Mouse (Mus musculus) midbrain, postnatal 0 days (tissue): ENCODE results near the gene Ints13. TPM values are rescaled to one million over a fixed set of nuclear protein-coding genes. Genes with fewer than 3 reads are reported as not detected.
A peak's percentile ranks its signal among the peaks of the same experiment; 100 is the strongest.

Source experiments
- ATAC-seq: fragments of 200-750 bp; cut with Nextera tagmentation; 2 replicates; pipeline ENCODE4 v1.8.0; 2017; ENCODE audit warnings: moderate number of reproducible peaks, mild to moderate bottlenecking, moderate TSS enrichment, moderate library complexity; ENCODE audit not compliant: low FRiP score
- DNase-seq: peaks from one replicate; pipeline ENCODE4 v3.0.0-alpha.2; 2015; ENCODE audit warnings: low spot score
- H3K27ac ChIP-seq: fragments of 300-500 bp; sonication (generic); 2 replicates; pipeline ENCODE4 v1.5.1; 2014; ENCODE audit warnings: low read depth, mild to moderate bottlenecking, low read length, mixed read lengths
- H3K27me3 ChIP-seq: fragments of 300-500 bp; sonication (generic); 2 replicates; pipeline ENCODE4 v1.6.1; 2014; ENCODE audit warnings: low read length, control low read depth, mixed read lengths; ENCODE audit not compliant: insufficient read depth
- H3K36me3 ChIP-seq: fragments of 300-500 bp; sonication (generic); 2 replicates; pipeline ENCODE4 v1.6.1; 2014; ENCODE audit warnings: low read length, control low read depth, mixed read lengths; ENCODE audit not compliant: insufficient read depth
- H3K4me1 ChIP-seq: fragments of 300-500 bp; sonication (generic); 2 replicates; pipeline ENCODE4 v1.6.1; 2014; ENCODE audit warnings: mild to moderate bottlenecking, control low read depth, antibody characterized with exemption, low read length, mixed read lengths; ENCODE audit not compliant: insufficient read depth
- H3K4me2 ChIP-seq: fragments of 300-500 bp; sonication (generic); 2 replicates; pipeline ENCODE4 v1.6.1; 2014; ENCODE audit warnings: low read depth, mild to moderate bottlenecking, low read length, mixed read lengths; ENCODE audit not compliant: poor library complexity, severe bottlenecking
- H3K4me3 ChIP-seq: fragments of 300-500 bp; sonication (generic); 2 replicates; pipeline ENCODE4 v1.5.1; 2014; ENCODE audit warnings: low read depth, mild to moderate bottlenecking, low read length, moderate library complexity
- H3K9ac ChIP-seq: fragments of 300-500 bp; sonication (generic); replicated peaks from 2 replicates; pipeline ENCODE4 v1.6.1; 2014; ENCODE audit warnings: mild to moderate bottlenecking, low read length, moderate library complexity, mixed read lengths; ENCODE audit not compliant: poor library complexity, severe bottlenecking
- H3K9me3 ChIP-seq: fragments of 300-500 bp; sonication (generic); 2 replicates; pipeline ENCODE4 v1.6.1; 2016; ENCODE audit warnings: low read length, control low read depth
- CTCF ChIP-seq: IDR thresholded peaks from 2 replicates; pipeline ENCODE4 v1.5.1; 2016; ENCODE audit warnings: antibody characterized with exemption, mild to moderate bottlenecking
- WGBS: fragments of 180-500 bp; shearing (Covaris S2); extraction: QIAGEN DNeasy Blood & Tissue Kit; methylation state at CpG from one replicate; pipeline ENCODE4 v1.1.7; 2014; 5-methylcytosine and 5-hydroxymethylcytosine counted together
- polyA plus RNA-seq: library from polyadenylated mRNA; unstranded; fragments of >200 nt; fragmentation: Nextera tagmentation; extraction: Ambion mirVana; gene quantifications from 2 replicates; pipeline ENCODE4 v1.2.1, GENCODE M21; 2015
- total RNA-seq: library from RNA; depleted of rRNA; stranded (reverse); fragments of >200 nt; gene quantifications from 2 replicates; pipeline ENCODE4 v1.2.3, GENCODE M21; 2014; rRNA removed

Ints13 gene
- total and polyA plus RNA-seq, 2 experiments from 2014 or later: 18.4 to 20.8 TPM

GRCm38 (mm10) chr6:146501316-146501865 is 76.2 kb downstream of the Ints13 start:
- peak overlapping the region; percentile 44 for H3K9ac ChIP-seq
- H3K4me1 ChIP-seq: peaks cover 6% of the 10 kb centered on the region; the same call in 1 of the 2 replicates
- WGBS: 1% methylated on average over 29 of the region's 30 CpGs
- peak overlapping the region; percentile 98 for H3K4me2 ChIP-seq
- H3K27me3 ChIP-seq: peaks cover 13% of the 10 kb centered on the region; the same call in 1 of the 2 replicates
- no peaks in the 10 kb centered on the region for H3K9me3 ChIP-seq
- peak overlapping the region; percentile 56 for H3K4me3 ChIP-seq
- no peak for TF ChIP-seq CTCF
- DNase-seq: peak; percentile 17
- H3K27ac ChIP-seq: peak overlapping the region; percentile 57
- ATAC-seq: peak; percentile 53
- H3K36me3 ChIP-seq: no peaks in the 10 kb centered on the region

GRCm38 (mm10) chr6:146500771-146501170 is 76.9 kb downstream of the Ints13 start:
- Histone ChIP-seq H3K4me3 (peak overlapping the region; percentile 56; the same call in 1 of the 2 replicates), H3K27ac (no peak overlapping the region), H3K4me2 (peak overlapping the region; percentile 98), H3K36me3 (no peaks in the 10 kb centered on the region), H3K4me1 (peaks cover 6% of the 10 kb centered on the region; the same call in 1 of the 2 replicates), H3K27me3 (peaks cover 13% of the 10 kb centered on the region; the same call in 1 of the 2 replicates), H3K9ac (no peak overlapping the region), H3K9me3 (no peaks in the 10 kb centered on the region)
- DNase-seq (no peak), ATAC-seq (no peak)
- 75% methylated on average over 5 of the region's 5 CpGs for WGBS
- TF ChIP-seq CTCF: no peak

DNA sequence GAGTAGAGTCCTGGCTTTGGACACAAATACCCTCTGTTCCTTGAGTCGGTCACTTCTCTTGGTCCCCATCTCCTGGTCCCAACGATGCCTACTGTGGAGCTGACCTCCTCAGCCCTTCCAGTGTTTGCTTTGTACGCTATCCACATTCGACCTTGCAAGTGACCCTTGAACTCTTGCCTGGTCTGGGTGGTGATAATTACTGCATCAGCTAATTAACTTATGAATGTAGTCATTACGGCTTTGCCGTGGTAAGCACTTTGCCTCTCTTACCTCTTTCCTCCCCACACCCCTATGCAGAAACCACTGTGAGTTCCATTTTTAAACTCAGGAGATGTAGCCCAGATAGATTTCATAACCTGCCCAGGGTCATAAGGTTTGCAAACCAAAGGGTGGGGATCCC is 77.4 kb downstream of the Ints13 start:
- no peak for ATAC-seq
- WGBS: 83% methylated on average over 6 of the region's 6 CpGs
- H3K9me3 ChIP-seq: no peaks in the 10 kb centered on the region
- H3K27me3 ChIP-seq: peaks cover 13% of the 10 kb centered on the region; the same call in 1 of the 2 replicates
- H3K4me1 ChIP-seq: peaks cover 6% of the 10 kb centered on the region; the same call in 1 of the 2 replicates
- no peak for DNase-seq
- no peak overlapping the region for H3K4me3 ChIP-seq
- no peaks in the 10 kb centered on the region for H3K36me3 ChIP-seq
- no peak overlapping the region for H3K9ac ChIP-seq
- H3K27ac ChIP-seq: no peak overlapping the region
- H3K4me2 ChIP-seq: 0 out of 2 replicates have a peak overlapping the region, but pooled peaks have one; percentile 28
- no peak for TF ChIP-seq CTCF

Other genes starting within 250 kb of the Ints13 start
- gene Itpr2, start 75.6 kb downstream of the Ints13 start, total RNA-seq: 12.9 and 15.9 TPM in 2 replicates
- 9.1 and 9.6 TPM in 2 replicates for gene Itpr2, start 75.6 kb downstream of the Ints13 start, polyA plus RNA-seq
- 20.9 and 24.6 TPM in 2 replicates for gene Fgfr1op2, start 632 bp downstream of the Ints13 start, total RNA-seq
- 33.4 and 37.7 TPM in 2 replicates for gene Fgfr1op2, start 632 bp downstream of the Ints13 start, polyA plus RNA-seq
- gene Med21, start 64.7 kb upstream of the Ints13 start, total RNA-seq: 34.6 and 50.9 TPM in 2 replicates
- 101 and 106 TPM in 2 replicates for gene Med21, start 64.7 kb upstream of the Ints13 start, polyA plus RNA-seq
- 44.3 and 49.8 TPM in 2 replicates for gene Tm7sf3, start 65.0 kb upstream of the Ints13 start, total RNA-seq
- gene Tm7sf3, start 65.0 kb upstream of the Ints13 start, polyA plus RNA-seq: 36.3 and 38.3 TPM in 2 replicates
- gene Stk38l, start 147.2 kb upstream of the Ints13 start, total RNA-seq: 6.6 and 8.2 TPM in 2 replicates
- 12.4 and 12.9 TPM in 2 replicates for gene Stk38l, start 147.2 kb upstream of the Ints13 start, polyA plus RNA-seq
- 2.5 and 6.4 TPM in 2 replicates for gene Arntl2, start 218.2 kb upstream of the Ints13 start, total RNA-seq
- 4.5 and 6.4 TPM in 2 replicates for gene Arntl2, start 218.2 kb upstream of the Ints13 start, polyA plus RNA-seq